Mouse (Mus musculus) liver, adult (tissue): ENCODE measurements around the gene Gpr150.
A peak's percentile ranks its signal among the peaks of the same experiment; 100 is the strongest.

Source experiments
- GATA4 ChIP-seq: IDR thresholded peaks from 2 replicates; pipeline ENCODE4 v1.6.1; 2014; ENCODE audit warnings: mild to moderate bottlenecking, low read length; ENCODE audit not compliant: insufficient replicate concordance

Gene Gpr150

DNA sequence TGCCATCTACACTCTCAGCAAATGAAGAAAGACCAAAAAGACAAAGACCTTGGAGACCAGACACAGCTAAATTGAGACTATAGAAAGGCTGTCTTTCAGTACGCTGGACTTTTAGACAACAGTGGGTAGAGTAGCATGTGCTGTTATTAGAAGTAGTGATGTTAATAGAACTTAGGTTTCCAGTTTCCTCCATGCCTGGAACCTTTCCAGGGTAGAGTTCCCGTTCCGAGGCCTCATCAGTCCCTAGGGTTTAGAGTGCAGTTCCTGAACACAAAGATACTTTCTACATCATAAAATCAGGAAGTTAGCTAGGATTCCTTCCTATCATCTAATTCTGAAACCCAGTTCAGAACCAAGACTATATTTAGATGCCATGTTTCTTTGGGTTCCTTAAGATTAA is 32.2 kb downstream of the Gpr150 start:
- no peak for TF ChIP-seq GATA4

DNA sequence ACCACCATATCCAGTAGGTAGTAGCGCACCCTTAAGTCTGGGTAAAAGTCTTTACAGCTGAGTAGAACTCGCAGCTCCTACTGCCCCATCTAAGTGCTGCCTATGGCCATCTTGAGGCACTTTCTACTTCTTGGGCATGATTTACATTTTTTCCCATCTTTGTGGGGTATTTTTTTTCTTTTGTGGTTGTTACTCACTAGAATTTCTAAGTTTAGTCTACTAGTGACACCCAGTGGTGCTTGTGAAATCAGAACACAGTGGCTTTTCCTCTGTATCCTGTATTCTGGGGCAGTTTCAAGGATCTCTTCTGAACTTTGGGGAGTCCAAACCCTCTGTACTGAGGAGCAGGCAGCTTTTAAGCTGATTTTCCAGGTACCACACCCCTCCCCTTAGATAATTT is 35.0 kb downstream of the Gpr150 start:
- TF ChIP-seq GATA4 = no peak

DNA sequence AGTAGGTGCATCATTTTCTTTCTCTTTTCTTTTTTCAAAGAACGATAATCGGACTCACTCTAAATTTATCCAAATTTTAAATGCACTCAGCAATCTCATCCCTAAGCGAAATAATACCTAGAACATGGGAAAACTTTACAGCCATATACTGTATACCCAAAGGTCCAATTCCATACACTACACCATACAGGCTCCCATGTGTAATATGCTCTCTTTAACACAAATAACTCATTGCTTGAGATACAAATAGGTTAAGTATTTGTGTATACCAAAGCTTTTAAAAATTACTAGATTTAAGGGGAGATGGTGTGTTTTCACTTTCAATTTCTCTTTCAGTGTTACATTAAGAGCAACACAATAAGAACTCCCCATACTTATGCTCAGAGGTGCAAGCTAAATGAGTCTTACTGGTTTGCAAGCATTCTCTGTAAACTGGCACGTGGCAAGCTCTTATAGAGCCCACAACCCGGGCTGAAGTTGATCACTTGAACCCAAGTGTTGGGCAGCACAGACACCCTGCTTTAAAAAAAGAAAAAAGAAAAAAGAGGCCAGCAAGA is 37.9 kb downstream of the Gpr150 start:
- TF ChIP-seq GATA4 = no peak

DNA sequence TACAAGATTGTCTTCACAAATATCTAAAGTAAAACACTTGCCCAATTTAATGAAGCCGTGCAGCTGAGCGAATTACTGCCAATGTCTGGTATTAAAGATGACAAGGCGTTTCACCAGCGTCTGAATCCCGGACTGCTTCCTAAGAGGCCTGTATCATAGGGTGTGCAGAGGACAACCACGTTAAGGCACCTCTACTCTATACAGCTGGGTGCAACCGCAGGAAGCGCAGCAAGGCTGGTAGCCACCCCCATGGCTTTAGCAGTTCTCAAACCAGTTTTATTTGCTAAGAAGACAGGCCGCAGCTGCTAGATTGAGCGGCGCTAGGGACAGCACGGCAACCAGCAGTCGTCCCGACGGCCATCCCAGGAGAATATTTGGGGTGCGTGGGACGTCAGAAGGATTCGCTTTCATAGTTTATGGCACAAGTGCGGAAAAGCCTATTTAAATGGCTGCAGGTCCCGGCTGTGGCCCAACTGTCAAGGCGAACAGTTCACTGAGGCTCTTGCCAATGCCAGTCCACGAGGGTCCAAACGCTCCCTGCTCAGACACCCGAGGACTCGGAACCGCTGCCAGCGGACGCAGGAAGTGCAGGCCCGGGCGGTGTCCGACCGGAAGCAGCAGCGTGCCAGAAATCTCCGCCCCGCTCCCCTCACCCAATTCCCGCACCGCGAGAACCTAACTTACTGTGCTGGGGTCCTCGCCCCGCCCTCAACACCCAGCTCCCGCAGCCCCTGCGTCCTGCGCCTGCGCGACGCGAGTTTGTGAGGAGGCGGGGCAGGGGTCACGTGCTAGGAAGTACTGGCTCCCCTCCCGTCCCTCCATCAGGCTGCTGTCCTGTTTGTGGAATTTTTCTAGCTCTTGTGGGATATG is 38.6 kb downstream of the Gpr150 start, which contains the start of gene Rfesd:
Gene Rfesd (minus strand): TSS at position 746 of the 870 bp plus-strand sequence.
- TF ChIP-seq GATA4 = peak; percentile 61; the same call in 1 of the 2 replicates

DNA sequence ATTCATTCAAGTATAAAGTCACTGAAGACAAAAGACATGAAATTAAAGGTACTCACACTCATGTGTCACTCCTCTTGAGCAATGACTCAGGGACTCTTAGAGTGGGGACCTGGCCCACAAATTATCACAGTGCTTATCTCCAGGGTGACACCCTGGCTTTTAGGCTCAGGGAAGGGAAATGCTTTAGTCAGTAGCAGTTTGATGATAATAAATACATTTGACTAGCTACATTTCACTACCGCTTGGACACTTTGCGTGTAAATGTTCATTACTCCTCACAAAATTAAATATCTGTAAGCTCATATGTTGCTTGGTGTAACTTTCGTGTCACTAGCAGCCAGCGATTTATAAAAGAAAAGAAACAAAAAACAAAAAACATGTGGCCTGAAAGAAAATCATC is 39.3 kb downstream of the Gpr150 start:
- no peak for TF ChIP-seq GATA4

DNA sequence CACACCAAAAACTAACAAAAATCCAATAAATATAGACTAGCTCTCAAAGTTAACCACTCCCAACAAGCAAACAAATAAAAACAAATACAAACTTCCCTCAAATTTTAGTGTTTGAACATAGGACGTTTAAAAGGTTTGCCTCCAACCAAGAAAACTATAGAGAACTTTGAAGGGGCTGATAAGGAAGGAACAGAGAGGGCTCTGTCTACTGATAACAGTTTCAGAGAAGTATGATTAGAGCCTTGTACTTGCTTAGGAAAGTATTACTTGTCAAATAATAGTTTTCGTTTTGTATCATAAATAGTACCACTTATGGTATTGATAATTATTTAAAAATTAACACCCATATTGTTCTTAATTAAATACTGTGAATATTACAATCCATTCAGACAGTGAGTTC is 42.3 kb downstream of the Gpr150 start:
- TF ChIP-seq GATA4 = no peak
